Mouse (Mus musculus): ENCODE data around the gene Cnot2. TPM values are rescaled to one million over a fixed set of nuclear protein-coding genes. Genes with fewer than 3 reads are reported as not detected.

The Cnot2 gene
- polyA plus RNA-seq, 1 experiment from 2014 or later = 122 TPM

GRCm38 (mm10) chr10:116472579-116472978 is 108.7 kb downstream of the Cnot2 start:
- peak overlapping the region; percentile 83 for H3K4me2 ChIP-seq (replicated peaks)
- H3K9ac ChIP-seq (replicated peaks) = peak overlapping the region; percentile 83
- H3K36me3 ChIP-seq = no peaks in the 10 kb centered on the region
- peaks cover 39% of the 10 kb centered on the region for H3K4me1 ChIP-seq
- peak overlapping the region; percentile 85; the same call in 1 of the 2 replicates for H3K27ac ChIP-seq (replicated peaks)
- 17% methylated on average over 5 of the region's 5 CpGs for WGBS
- H3K9me3 ChIP-seq = no peaks in the 10 kb centered on the region
- H3K4me3 ChIP-seq = peak overlapping the region; percentile 60
- 0 out of 2 replicates have a peak, but pooled peaks have one; percentile 1 for ATAC-seq (replicated peaks)
- H3K27me3 ChIP-seq = no peaks in the 10 kb centered on the region

GRCm38 (mm10) chr10:116470306-116470925 is 110.9 kb downstream of the Cnot2 start:
- Histone ChIP-seq H3K9me3 (no peaks in the 10 kb centered on the region), H3K27me3 (no peaks in the 10 kb centered on the region), H3K9ac (replicated peaks) (no peak overlapping the region), H3K27ac (replicated peaks) (no peak overlapping the region), H3K4me1 (peaks cover 39% of the 10 kb centered on the region), H3K36me3 (no peaks in the 10 kb centered on the region), H3K4me3 (no peak overlapping the region), H3K4me2 (replicated peaks) (0 out of 2 replicates have a peak overlapping the region, but pooled peaks have one; percentile 12)
- no peak for ATAC-seq (replicated peaks)
- 84% methylated on average over 11 of the region's 11 CpGs for WGBS

- Histone ChIP-seq H3K4me1 (peaks cover 27% of the 10 kb centered on the region), H3K27ac (replicated peaks) (no peak overlapping the region), H3K36me3 (no peaks in the 10 kb centered on the region), H3K4me3 (no peak overlapping the region), H3K9me3 (no peaks in the 10 kb centered on the region), H3K4me2 (replicated peaks) (no peak overlapping the region), H3K9ac (replicated peaks) (no peak overlapping the region), H3K27me3 (no peaks in the 10 kb centered on the region)
- ATAC-seq (replicated peaks) = no peak
- 87% methylated on average over 5 of the region's 5 CpGs for WGBS
Measured at GRCm38 (mm10) chr10:116468094-116468493, 113.2 kb downstream of the Cnot2 start.

- Histone ChIP-seq H3K4me2 (replicated peaks) (no peak overlapping the region), H3K4me1 (no peaks in the 10 kb centered on the region), H3K9me3 (no peaks in the 10 kb centered on the region), H3K36me3 (no peaks in the 10 kb centered on the region), H3K4me3 (no peak overlapping the region), H3K27me3 (no peaks in the 10 kb centered on the region), H3K9ac (replicated peaks) (no peak overlapping the region), H3K27ac (replicated peaks) (no peak overlapping the region)
- WGBS = 92% methylated on average over 12 of the region's 12 CpGs
- no peak for ATAC-seq (replicated peaks)
Measured at GRCm38 (mm10) chr10:116463753-116464345, 117.5 kb downstream of the Cnot2 start.

- H3K27me3 ChIP-seq = no peaks in the 10 kb centered on the region
- H3K4me1 ChIP-seq = no peaks in the 10 kb centered on the region
- no peak overlapping the region for H3K4me2 ChIP-seq (replicated peaks)
- H3K27ac ChIP-seq (replicated peaks) = no peak overlapping the region
- WGBS = 92% methylated on average over 9 of the region's 9 CpGs
- no peak overlapping the region for H3K4me3 ChIP-seq
- H3K9me3 ChIP-seq = no peaks in the 10 kb centered on the region
- ATAC-seq (replicated peaks) = no peak
- no peaks in the 10 kb centered on the region for H3K36me3 ChIP-seq
- no peak overlapping the region for H3K9ac ChIP-seq (replicated peaks)
Measured at GRCm38 (mm10) chr10:116461443-116461842, 119.9 kb downstream of the Cnot2 start.

- ATAC-seq (replicated peaks) = no peak
- WGBS = 88% methylated on average over 9 of the region's 9 CpGs
- H3K36me3 ChIP-seq = no peaks in the 10 kb centered on the region
- H3K27ac ChIP-seq (replicated peaks) = no peak overlapping the region
- H3K4me3 ChIP-seq = no peak overlapping the region
- no peaks in the 10 kb centered on the region for H3K9me3 ChIP-seq
- no peak overlapping the region for H3K4me2 ChIP-seq (replicated peaks)
- no peaks in the 10 kb centered on the region for H3K27me3 ChIP-seq
- H3K9ac ChIP-seq (replicated peaks) = no peak overlapping the region
- no peaks in the 10 kb centered on the region for H3K4me1 ChIP-seq
Measured at GRCm38 (mm10) chr10:116458786-116459185, 122.5 kb downstream of the Cnot2 start.

- Histone ChIP-seq H3K27me3 (no peaks in the 10 kb centered on the region), H3K9ac (replicated peaks) (no peak overlapping the region), H3K36me3 (no peaks in the 10 kb centered on the region), H3K9me3 (no peaks in the 10 kb centered on the region), H3K4me1 (no peaks in the 10 kb centered on the region), H3K4me3 (no peak overlapping the region), H3K4me2 (replicated peaks) (no peak overlapping the region), H3K27ac (replicated peaks) (no peak overlapping the region)
- ATAC-seq (replicated peaks) = no peak
- WGBS = 95% methylated on average over 7 of the region's 7 CpGs
Measured at GRCm38 (mm10) chr10:116452771-116453170, 128.5 kb downstream of the Cnot2 start.

GRCm38 (mm10) chr10:116450621-116451020 is 130.7 kb downstream of the Cnot2 start:
- H3K9me3 ChIP-seq = no peaks in the 10 kb centered on the region
- WGBS = 84% methylated on average over 9 of the region's 9 CpGs
- H3K9ac ChIP-seq (replicated peaks) = no peak overlapping the region
- H3K4me2 ChIP-seq (replicated peaks) = no peak overlapping the region
- no peaks in the 10 kb centered on the region for H3K4me1 ChIP-seq
- no peaks in the 10 kb centered on the region for H3K36me3 ChIP-seq
- no peak overlapping the region for H3K27ac ChIP-seq (replicated peaks)
- no peaks in the 10 kb centered on the region for H3K27me3 ChIP-seq
- ATAC-seq (replicated peaks) = no peak
- H3K4me3 ChIP-seq = no peak overlapping the region

GRCm38 (mm10) chr10:116448166-116448565 is 133.1 kb downstream of the Cnot2 start:
- Histone ChIP-seq H3K9me3 (no peaks in the 10 kb centered on the region), H3K36me3 (peaks cover 5% of the 10 kb centered on the region; the same call in 1 of the 2 replicates), H3K4me3 (no peak overlapping the region), H3K27ac (replicated peaks) (no peak overlapping the region), H3K9ac (replicated peaks) (no peak overlapping the region), H3K4me1 (no peaks in the 10 kb centered on the region), H3K27me3 (no peaks in the 10 kb centered on the region), H3K4me2 (replicated peaks) (no peak overlapping the region)
- WGBS = 95% methylated on average over 12 of the region's 12 CpGs
- no peak for ATAC-seq (replicated peaks)

GRCm38 (mm10) chr10:116447176-116447575 is 134.1 kb downstream of the Cnot2 start:
- WGBS = 95% methylated on average over 9 of the region's 9 CpGs

GRCm38 (mm10) chr10:116446040-116446439 is 135.3 kb downstream of the Cnot2 start:
- Histone ChIP-seq H3K9me3 (no peaks in the 10 kb centered on the region), H3K36me3 (peaks cover 5% of the 10 kb centered on the region; the same call in 1 of the 2 replicates), H3K4me3 (no peak overlapping the region), H3K9ac (replicated peaks) (no peak overlapping the region), H3K27ac (replicated peaks) (no peak overlapping the region), H3K4me1 (no peaks in the 10 kb centered on the region), H3K27me3 (no peaks in the 10 kb centered on the region), H3K4me2 (replicated peaks) (no peak overlapping the region)
- no peak for ATAC-seq (replicated peaks)
- WGBS = 94% methylated on average over 11 of the region's 12 CpGs

More at GRCm38 (mm10) chr10:116447176-116447575, 134.1 kb downstream of the Cnot2 start:
- Histone ChIP-seq H3K4me2 (replicated peaks) (no peak overlapping the region), H3K27me3 (no peaks in the 10 kb centered on the region), H3K36me3 (peaks cover 5% of the 10 kb centered on the region; the same call in 1 of the 2 replicates), H3K27ac (replicated peaks) (no peak overlapping the region), H3K9ac (replicated peaks) (no peak overlapping the region), H3K4me3 (no peak overlapping the region), H3K4me1 (no peaks in the 10 kb centered on the region), H3K9me3 (no peaks in the 10 kb centered on the region)
- no peak for ATAC-seq (replicated peaks)

GRCm38 (mm10) chr10:116444826-116445225 is 136.5 kb downstream of the Cnot2 start:
- no peak for ATAC-seq (replicated peaks)
- Histone ChIP-seq H3K9me3 (no peaks in the 10 kb centered on the region), H3K9ac (replicated peaks) (no peak overlapping the region), H3K4me3 (no peak overlapping the region), H3K27ac (replicated peaks) (no peak overlapping the region), H3K36me3 (peaks cover 5% of the 10 kb centered on the region; the same call in 1 of the 2 replicates), H3K27me3 (no peaks in the 10 kb centered on the region), H3K4me1 (no peaks in the 10 kb centered on the region), H3K4me2 (replicated peaks) (no peak overlapping the region)
- WGBS = 90% methylated on average over 8 of the region's 8 CpGs

Data from forebrain, embryonic 15.5 days (tissue).